Mouse (Mus musculus): ENCODE measurements around the gene Tnfrsf9.

Tnfrsf9 gene

GRCm38 (mm10) chr4:150979455-150979854, 65.1 kb downstream of the Tnfrsf9 start:
- no peak for DNase-seq (ENCODE audit: extremely low spot score, low spot score)

- DNase-seq (ENCODE audit: extremely low spot score, low spot score), result no peak
These were observed 65.8 kb downstream of the Tnfrsf9 start for GRCm38 (mm10) chr4:150980153-150980552.

- peak; percentile 19 for DNase-seq (ENCODE audit: extremely low spot score, low spot score)
These were observed 75.8 kb downstream of the Tnfrsf9 start for GRCm38 (mm10) chr4:150990148-150990547.
